Mouse (Mus musculus): ENCODE data around the gene Akr1e1. TPM values are rescaled to one million over a fixed set of nuclear protein-coding genes. Genes with fewer than 3 reads are reported as not detected.
"Not testable (repeated sequence)": the region's sequence is repeated elsewhere in the genome, so short reads cannot be mapped to it uniquely, and the experiment has no call there.

The Akr1e1 gene
- 42.3 and 45.0 TPM in 2 replicates for polyA plus RNA-seq (2015; fragmentation: Nextera tagmentation; extraction: Ambion mirVana)

- WGBS, result 7% methylated on average over 10 of the region's 10 CpGs
- Histone ChIP-seq H3K9ac (replicated peaks) (peak within 1 kb of the TSS; percentile 77), H3K4me2 (replicated peaks) (peak within 1 kb of the TSS; percentile 74), H3K4me1 (0 out of 2 replicates have a peak, but pooled peaks cover 4% of the 10 kb centered on the region), H3K27ac (replicated peaks) (peak within 1 kb of the TSS; percentile 78), H3K9me3 (no peaks in the 10 kb centered on the region), H3K36me3 (no peaks in the 10 kb centered on the region), H3K4me3 (peak within 1 kb of the TSS; percentile 75), H3K27me3 (no peaks in the 10 kb centered on the region)
- ATAC-seq (replicated peaks), result peak; percentile 100
These were observed at the start of gene Akr1e1 for GRCm38 (mm10) chr13:4608961-4609409. Gene Akr1e1 (minus strand): TSS chr13:4609174.

DNA sequence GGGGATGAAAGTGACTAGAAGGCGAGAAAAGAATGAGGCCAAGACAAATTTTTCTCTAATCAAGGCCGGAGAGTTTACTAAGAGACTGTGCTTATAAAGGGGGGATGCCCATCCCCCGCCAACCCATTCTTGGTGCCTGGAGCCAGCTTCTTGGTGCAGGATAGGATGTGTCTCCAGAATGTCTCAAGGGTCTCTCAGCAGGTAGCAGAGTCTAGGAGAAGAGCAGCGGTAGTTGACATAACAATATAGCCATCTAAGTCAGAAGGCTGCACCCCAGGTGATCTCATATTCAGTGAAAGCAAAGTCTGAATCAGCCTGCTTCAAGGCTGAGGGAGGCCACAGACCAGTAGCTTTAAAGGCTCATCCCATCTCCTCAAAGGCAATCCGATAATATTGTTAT lies 49.4 kb upstream of the Akr1e1 start:
- no peaks in the 10 kb centered on the region for H3K9me3 ChIP-seq
- H3K4me3 ChIP-seq, result no peak overlapping the region
- no peak overlapping the region for H3K27ac ChIP-seq (replicated peaks)
- ATAC-seq (replicated peaks), result no peak
- no peaks in the 10 kb centered on the region for H3K36me3 ChIP-seq
- no peaks in the 10 kb centered on the region for H3K4me1 ChIP-seq
- WGBS, result 89% methylated on average over 5 of the region's 5 CpGs
- H3K27me3 ChIP-seq, result no peaks in the 10 kb centered on the region
- H3K9ac ChIP-seq (replicated peaks), result no peak overlapping the region
- no peak overlapping the region for H3K4me2 ChIP-seq (replicated peaks)

DNA sequence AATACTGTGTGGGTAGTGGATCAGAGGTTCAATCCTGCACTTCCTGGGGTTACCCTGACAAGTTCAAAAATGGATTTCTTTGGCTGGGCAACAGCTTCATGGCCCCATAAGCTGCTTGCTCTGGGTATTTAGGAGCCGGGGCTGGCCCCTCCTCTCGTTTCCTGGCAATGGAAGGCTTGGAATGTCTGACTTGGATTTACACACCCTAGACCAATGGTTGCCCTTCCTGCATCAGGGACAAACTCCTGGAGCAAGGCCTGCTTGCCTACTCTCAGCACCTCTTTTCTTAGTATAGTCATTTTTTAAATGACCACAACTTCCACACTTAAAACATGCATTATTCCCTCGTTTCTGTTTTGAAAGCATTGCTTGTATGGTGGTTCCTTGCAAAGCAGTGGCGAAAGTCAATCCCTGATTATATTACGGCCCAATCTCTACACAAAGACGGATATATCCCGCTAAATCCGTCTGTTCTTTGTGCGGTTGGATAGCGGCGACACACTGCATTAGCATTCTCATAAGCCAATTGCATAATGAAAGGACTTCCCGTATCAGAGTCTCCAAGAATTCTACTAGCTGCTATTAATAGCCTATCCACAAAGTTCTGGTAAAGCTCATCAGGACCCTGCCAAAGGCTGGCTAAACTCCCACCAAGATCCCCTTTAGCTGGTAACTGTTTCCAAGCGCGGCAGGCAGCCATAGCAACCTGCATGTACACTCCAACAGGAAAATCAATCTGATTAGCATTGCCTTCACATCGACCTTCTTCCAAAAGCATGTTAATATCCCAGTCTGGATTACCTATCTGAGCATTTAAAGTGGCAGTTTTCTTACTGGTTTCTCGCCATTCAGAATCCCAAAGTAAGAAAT lies 47.5 kb upstream of the Akr1e1 start:
- no peak for ATAC-seq (replicated peaks)
- H3K4me1 ChIP-seq, result no peaks in the 10 kb centered on the region
- H3K27me3 ChIP-seq, result no peaks in the 10 kb centered on the region
- no peaks in the 10 kb centered on the region for H3K36me3 ChIP-seq
- WGBS, result 81% methylated on average over 16 of the region's 16 CpGs
- H3K4me3 ChIP-seq, result no peak overlapping the region
- no peaks in the 10 kb centered on the region for H3K9me3 ChIP-seq
- no peak overlapping the region for H3K9ac ChIP-seq (replicated peaks)
- no peak overlapping the region for H3K27ac ChIP-seq (replicated peaks)
- no peak overlapping the region for H3K4me2 ChIP-seq (replicated peaks)

DNA sequence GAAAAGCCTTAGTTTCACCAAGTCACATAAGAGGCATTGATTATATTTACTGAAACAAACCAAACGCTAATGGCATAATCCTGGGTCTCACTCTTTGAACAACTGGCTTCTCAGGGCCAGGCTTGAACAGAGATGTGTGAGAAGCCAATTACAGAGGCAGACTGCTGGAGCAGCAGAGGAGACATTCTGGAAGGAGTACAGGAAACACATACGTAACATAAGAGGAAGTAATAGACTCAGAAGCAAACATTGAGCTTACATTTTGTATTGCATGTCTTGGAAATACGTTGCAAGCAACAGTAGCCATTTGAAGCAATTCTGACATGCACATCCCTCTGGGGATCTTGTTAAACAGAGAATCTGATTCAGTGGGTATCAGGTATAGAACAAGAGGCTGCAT lies 41.2 kb upstream of the Akr1e1 start:
- no peaks in the 10 kb centered on the region for H3K27me3 ChIP-seq
- H3K4me1 ChIP-seq, result no peaks in the 10 kb centered on the region
- no peak overlapping the region for H3K4me3 ChIP-seq
- H3K4me2 ChIP-seq (replicated peaks), result no peak overlapping the region
- no peak overlapping the region for H3K27ac ChIP-seq (replicated peaks)
- no peak for ATAC-seq (replicated peaks)
- WGBS, result 81% methylated on average over 3 of the region's 3 CpGs
- H3K36me3 ChIP-seq, result no peaks in the 10 kb centered on the region
- H3K9ac ChIP-seq (replicated peaks), result no peak overlapping the region
- no peaks in the 10 kb centered on the region for H3K9me3 ChIP-seq

DNA sequence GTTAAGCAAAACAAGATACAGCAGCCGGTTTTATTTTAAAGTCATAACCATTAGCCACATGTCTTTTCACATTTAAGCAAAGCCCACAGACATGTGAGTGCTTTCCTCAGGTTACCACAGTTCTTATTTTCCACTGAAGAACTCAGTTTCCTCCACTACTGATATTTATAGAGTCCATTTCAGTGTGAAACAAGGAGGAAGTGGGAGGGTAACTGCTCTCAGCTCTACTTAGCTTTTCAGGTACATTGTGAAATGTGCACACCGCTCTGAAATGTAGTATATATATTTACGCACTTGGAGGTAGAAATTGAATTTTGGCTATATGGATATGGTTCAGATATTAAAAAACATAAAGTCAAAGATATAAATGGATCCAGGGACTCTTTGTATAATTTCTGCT lies 36.3 kb upstream of the Akr1e1 start:
- Histone ChIP-seq H3K36me3 (no peaks in the 10 kb centered on the region), H3K4me1 (no peaks in the 10 kb centered on the region), H3K27ac (replicated peaks) (no peak overlapping the region), H3K4me2 (replicated peaks) (no peak overlapping the region), H3K27me3 (no peaks in the 10 kb centered on the region), H3K4me3 (no peak overlapping the region), H3K9me3 (no peaks in the 10 kb centered on the region), H3K9ac (replicated peaks) (no peak overlapping the region)
- WGBS, result 93% methylated on average over 3 of the region's 3 CpGs
- ATAC-seq (replicated peaks), result no peak

DNA sequence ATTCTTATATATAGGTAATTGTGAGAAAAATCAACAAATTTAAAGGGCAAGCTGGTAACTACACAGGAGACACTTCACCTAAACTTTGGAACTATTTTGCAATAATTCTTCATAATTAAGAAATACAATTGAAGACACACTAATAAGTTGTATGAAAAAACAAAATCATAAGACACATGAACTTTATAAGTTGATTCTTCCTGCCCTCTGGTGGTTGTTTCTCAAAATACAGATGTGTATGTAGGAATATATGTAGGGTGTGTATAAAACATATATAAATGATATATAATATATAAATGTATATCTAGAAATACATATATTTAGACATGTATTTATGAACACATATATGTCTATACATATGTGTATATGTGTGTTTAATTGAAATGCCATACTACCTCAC lies 1.9 kb upstream of the Akr1e1 start:
- no peaks in the 10 kb centered on the region for H3K36me3 ChIP-seq
- no peak overlapping the region for H3K4me3 ChIP-seq
- H3K9me3 ChIP-seq, result no peaks in the 10 kb centered on the region
- H3K27me3 ChIP-seq, result no peaks in the 10 kb centered on the region
- ATAC-seq (replicated peaks), result no peak
- H3K9ac ChIP-seq (replicated peaks), result no peak overlapping the region
- no peak overlapping the region for H3K4me2 ChIP-seq (replicated peaks)
- H3K4me1 ChIP-seq, result 0 out of 2 replicates have a peak, but pooled peaks cover 4% of the 10 kb centered on the region
- no peak overlapping the region for H3K27ac ChIP-seq (replicated peaks)

GRCm38 (mm10) chr13:4608530-4608929 lies 444 bp downstream of the Akr1e1 start:
- Histone ChIP-seq H3K36me3 (no peaks in the 10 kb centered on the region), H3K27me3 (no peaks in the 10 kb centered on the region), H3K9me3 (no peaks in the 10 kb centered on the region), H3K4me3 (peak overlapping the region; percentile 75), H3K4me1 (0 out of 2 replicates have a peak, but pooled peaks cover 4% of the 10 kb centered on the region), H3K4me2 (replicated peaks) (peak overlapping the region; percentile 74), H3K27ac (replicated peaks) (peak overlapping the region; percentile 78), H3K9ac (replicated peaks) (peak overlapping the region; percentile 77)
- WGBS, result 11% methylated on average over 9 of the region's 9 CpGs
- ATAC-seq (replicated peaks), result no peak; the same call in 1 of the 2 replicates

DNA sequence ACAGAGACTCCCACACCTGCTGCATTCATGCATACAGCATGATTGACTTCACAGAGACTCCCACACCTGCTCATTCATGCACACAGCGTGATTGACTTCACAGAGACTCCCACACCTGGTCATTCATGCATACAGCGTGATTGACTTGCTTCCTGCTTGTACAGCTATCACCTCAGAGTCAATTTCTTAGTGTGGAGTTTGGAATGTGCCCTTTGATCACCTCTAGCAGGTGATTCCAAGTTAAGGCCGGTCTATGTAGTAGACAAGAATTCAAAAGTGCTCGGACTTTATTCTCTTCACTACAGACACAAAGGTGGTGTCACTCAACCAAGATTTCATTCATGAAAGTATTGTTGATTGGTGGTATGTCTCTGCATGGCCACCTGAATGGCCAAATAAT lies 2.2 kb downstream of the Akr1e1 start:
- ATAC-seq (replicated peaks), result no peak
- Histone ChIP-seq H3K27me3 (no peaks in the 10 kb centered on the region), H3K4me1 (0 out of 2 replicates have a peak, but pooled peaks cover 4% of the 10 kb centered on the region), H3K36me3 (peaks cover 3% of the 10 kb centered on the region; the same call in 1 of the 2 replicates), H3K27ac (replicated peaks) (no peak overlapping the region), H3K9me3 (no peaks in the 10 kb centered on the region), H3K9ac (replicated peaks) (no peak overlapping the region), H3K4me3 (no peak overlapping the region), H3K4me2 (replicated peaks) (no peak overlapping the region)
- 92% methylated on average over 4 of the region's 4 CpGs for WGBS

DNA sequence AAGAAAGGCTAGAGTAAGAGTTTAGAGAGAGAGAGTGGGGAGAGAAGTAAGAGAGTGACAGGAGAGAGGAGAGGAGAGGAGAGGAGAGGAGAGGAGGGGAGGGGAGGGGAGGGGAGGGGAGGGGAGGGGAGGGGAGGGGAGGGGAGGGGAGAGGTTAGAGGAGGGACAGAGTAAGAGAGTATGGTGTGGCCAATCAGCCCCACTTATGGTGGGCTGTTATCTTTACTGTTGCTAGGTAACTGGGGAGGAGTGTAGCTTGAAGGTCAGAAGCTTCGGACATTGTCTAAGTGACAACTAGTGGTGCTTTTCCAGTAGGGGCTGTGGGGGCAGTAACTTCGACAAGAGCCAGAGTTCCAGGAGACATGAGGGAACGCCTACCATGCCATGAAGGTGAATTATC lies 5.5 kb downstream of the Akr1e1 start:
- not testable (repeated sequence) for H3K27ac ChIP-seq (replicated peaks); H3K4me2 ChIP-seq (replicated peaks); H3K9ac ChIP-seq (replicated peaks); H3K9me3 ChIP-seq; H3K4me1 ChIP-seq; H3K4me3 ChIP-seq; H3K27me3 ChIP-seq; ATAC-seq (replicated peaks)
- H3K36me3 ChIP-seq, result peaks cover 11% of the 10 kb centered on the region
- 84% methylated on average over 3 of the region's 3 CpGs for WGBS

DNA sequence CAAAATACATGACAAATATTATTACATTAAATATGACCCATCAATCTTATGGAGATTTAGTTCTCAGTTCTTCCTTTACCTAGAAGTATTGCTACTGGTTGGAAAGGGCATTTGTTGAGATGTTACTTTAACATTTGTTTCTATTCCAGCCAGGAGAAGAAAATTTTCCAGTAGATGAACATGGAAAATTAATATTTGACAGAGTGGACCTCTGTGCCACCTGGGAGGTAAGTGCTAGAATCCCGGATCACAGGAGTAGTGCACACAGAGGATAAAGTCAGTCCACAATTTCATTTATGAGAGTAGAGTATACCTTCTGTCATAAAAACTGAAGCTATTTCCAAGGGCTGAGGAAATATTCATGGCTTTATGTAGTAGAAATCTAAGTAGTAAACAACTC lies 32.1 kb downstream of the Akr1e1 start:
- H3K36me3 ChIP-seq, result no peaks in the 10 kb centered on the region
- H3K27me3 ChIP-seq, result no peaks in the 10 kb centered on the region
- no peak for ATAC-seq (replicated peaks)
- H3K4me3 ChIP-seq, result no peak overlapping the region
- no peak overlapping the region for H3K27ac ChIP-seq (replicated peaks)
- no peaks in the 10 kb centered on the region for H3K4me1 ChIP-seq
- H3K9me3 ChIP-seq, result no peaks in the 10 kb centered on the region
- no peak overlapping the region for H3K4me2 ChIP-seq (replicated peaks)
- WGBS, result 88% methylated on average over 1 of the region's 1 CpGs
- no peak overlapping the region for H3K9ac ChIP-seq (replicated peaks)

GRCm38 (mm10) chr13:4573871-4574270 lies 35.1 kb downstream of the Akr1e1 start, which contains the start of gene Akr1c21:
Gene Akr1c21 (plus strand): TSS chr13:4574075.
- H3K4me2 ChIP-seq (replicated peaks), result no peak within 1 kb of the TSS
- H3K9me3 ChIP-seq, result no peaks in the 10 kb centered on the region
- H3K27ac ChIP-seq (replicated peaks), result no peak within 1 kb of the TSS
- H3K4me3 ChIP-seq, result no peak within 1 kb of the TSS
- no peaks in the 10 kb centered on the region for H3K36me3 ChIP-seq
- no peak within 1 kb of the TSS for H3K9ac ChIP-seq (replicated peaks)
- H3K27me3 ChIP-seq, result no peaks in the 10 kb centered on the region
- ATAC-seq (replicated peaks), result no peak
- WGBS, result 70% methylated on average over 1 of the region's 1 CpGs
- H3K4me1 ChIP-seq, result no peaks in the 10 kb centered on the region

DNA sequence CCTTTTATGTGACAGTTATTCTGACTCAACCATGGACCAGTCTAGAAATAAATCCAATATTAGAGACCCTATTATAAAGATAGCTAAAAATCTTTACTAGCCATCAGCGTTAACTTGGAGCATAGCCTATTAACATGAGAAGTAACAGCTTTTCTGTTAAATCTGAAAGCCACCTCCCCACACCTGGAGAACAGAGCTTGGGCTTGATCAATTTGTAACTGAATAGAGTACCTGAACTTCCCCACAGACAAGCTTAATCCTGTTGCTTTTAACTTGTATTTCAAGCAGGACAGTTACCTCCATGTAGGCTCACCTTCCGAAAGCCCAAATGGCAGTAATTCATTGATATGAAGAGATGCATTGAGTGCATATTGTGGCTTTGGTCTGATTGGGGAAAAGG lies 43.0 kb downstream of the Akr1e1 start:
- no peak overlapping the region for H3K4me3 ChIP-seq
- no peaks in the 10 kb centered on the region for H3K27me3 ChIP-seq
- WGBS, result 84% methylated on average over 2 of the region's 2 CpGs
- H3K9ac ChIP-seq (replicated peaks), result no peak overlapping the region
- no peak overlapping the region for H3K4me2 ChIP-seq (replicated peaks)
- ATAC-seq (replicated peaks), result no peak
- H3K27ac ChIP-seq (replicated peaks), result no peak overlapping the region
- no peaks in the 10 kb centered on the region for H3K36me3 ChIP-seq
- H3K4me1 ChIP-seq, result no peaks in the 10 kb centered on the region
- H3K9me3 ChIP-seq, result no peaks in the 10 kb centered on the region

Data from forebrain, embryonic 15.5 days (tissue).